Mouse (Mus musculus) midbrain, embryonic 14.5 days (tissue): ENCODE measurements around the gene Plagl2. TPM values are rescaled to one million over a fixed set of nuclear protein-coding genes. Genes with fewer than 3 reads are reported as not detected.

Experiments
- ATAC-seq: fragments of 200-750 bp; cut with Nextera tagmentation; 2 replicates; pipeline ENCODE4 v1.8.0; 2017; ENCODE audit warnings: moderate number of reproducible peaks, moderate library complexity; ENCODE audit not compliant: low FRiP score, low TSS enrichment
- DNase-seq: peaks from one replicate; pipeline ENCODE4 v3.0.0-alpha.2; 2015
- H3K27ac ChIP-seq: fragments of 300-500 bp; sonication (generic); replicated peaks from 2 replicates; pipeline ENCODE4 v1.5.1; 2014; ENCODE audit warnings: mild to moderate bottlenecking, low read depth, low read length, moderate library complexity
- H3K27me3 ChIP-seq: fragments of 300-500 bp; sonication (generic); 2 replicates; pipeline ENCODE4 v1.6.1; 2014; ENCODE audit warnings: low read length, control low read depth, mixed read lengths; ENCODE audit not compliant: control insufficient read depth, insufficient read depth
- H3K36me3 ChIP-seq: fragments of 300-500 bp; sonication (generic); 2 replicates; pipeline ENCODE4 v1.6.1; 2014; ENCODE audit warnings: low read length, control low read depth; ENCODE audit not compliant: control insufficient read depth, insufficient read depth
- H3K4me1 ChIP-seq: fragments of 300-500 bp; sonication (generic); 2 replicates; pipeline ENCODE4 v1.6.1; 2014; ENCODE audit warnings: mild to moderate bottlenecking, antibody characterized with exemption, low read length, control low read depth; ENCODE audit not compliant: control insufficient read depth, insufficient read depth
- H3K4me2 ChIP-seq: fragments of 300-500 bp; sonication (generic); 2 replicates; pipeline ENCODE4 v1.6.1; 2014; ENCODE audit warnings: mild to moderate bottlenecking, low read length, moderate library complexity
- H3K4me3 ChIP-seq: fragments of 300-500 bp; sonication (generic); replicated peaks from 2 replicates; pipeline ENCODE4 v1.5.1; 2014; ENCODE audit warnings: low read depth, low read length
- H3K9ac ChIP-seq: fragments of 300-500 bp; sonication (generic); replicated peaks from 2 replicates; pipeline ENCODE4 v1.6.1; 2014; ENCODE audit warnings: mild to moderate bottlenecking, low read length, moderate library complexity
- H3K9me3 ChIP-seq: fragments of 300-500 bp; sonication (generic); 2 replicates; pipeline ENCODE4 v1.6.1; 2016; ENCODE audit warnings: low read length, control low read depth, mixed read lengths; ENCODE audit not compliant: control insufficient read depth
- WGBS: fragments of 180-500 bp; shearing (Covaris S2); extraction: QIAGEN DNeasy Blood & Tissue Kit; methylation state at CpG from one replicate; pipeline ENCODE4 v1.1.7; 2014; 5-methylcytosine and 5-hydroxymethylcytosine counted together
- polyA plus RNA-seq: library from polyadenylated mRNA; unstranded; fragments of >200 nt; fragmentation: Nextera tagmentation; extraction: Ambion mirVana; gene quantifications from 2 replicates; pipeline ENCODE4 v1.2.1, GENCODE M21; 2014

Gene Plagl2
- polyA plus RNA-seq, 1 experiment from 2014 or later = 11.5 TPM

DNA sequence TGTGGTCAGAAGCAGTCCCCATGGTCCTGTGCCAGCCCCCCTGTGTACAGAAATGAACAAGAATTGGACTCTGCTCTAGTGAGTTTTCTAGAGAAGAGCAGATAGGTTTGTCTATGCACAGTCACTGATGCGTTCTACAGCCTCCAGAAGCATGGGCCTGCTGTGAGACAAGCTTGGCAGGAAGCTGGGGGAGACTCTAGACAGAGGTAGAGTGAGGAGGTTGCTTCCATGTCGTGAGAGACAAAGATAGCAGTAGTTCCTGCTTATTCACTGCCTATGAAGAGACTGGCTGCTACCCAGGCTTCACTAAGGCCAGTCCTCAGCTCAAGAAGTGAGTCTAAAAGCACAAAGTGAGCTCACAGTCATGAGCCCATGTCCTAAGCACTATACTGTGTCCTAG is 50.0 kb downstream of the Plagl2 start:
- 85% methylated on average over 2 of the region's 2 CpGs for WGBS
- Histone ChIP-seq H3K4me1 (no peaks in the 10 kb centered on the region), H3K27me3 (no peaks in the 10 kb centered on the region), H3K4me3 (no peak overlapping the region), H3K27ac (no peak overlapping the region), H3K9me3 (no peaks in the 10 kb centered on the region), H3K9ac (no peak overlapping the region), H3K4me2 (no peak overlapping the region), H3K36me3 (peaks cover 90% of the 10 kb centered on the region)
- no peak for ATAC-seq
- DNase-seq = no peak

DNA sequence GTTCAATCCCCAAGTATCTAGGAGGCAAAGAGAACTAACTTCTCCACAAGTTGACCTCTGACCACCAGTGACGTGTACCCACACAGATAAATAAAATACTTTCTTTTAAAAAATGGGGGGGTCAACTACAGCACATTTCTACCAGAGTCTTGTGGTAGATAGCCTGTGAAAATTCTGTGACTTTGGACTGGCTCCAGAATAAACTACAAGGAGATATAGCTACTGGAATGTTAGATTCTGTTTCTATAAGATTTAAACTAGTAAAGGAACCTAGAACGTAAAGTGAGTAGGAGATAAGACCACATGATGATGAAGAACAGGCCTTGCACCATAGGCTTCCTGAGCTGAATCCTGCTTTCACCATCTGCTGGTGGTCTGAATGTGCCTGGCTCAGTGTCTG is 53.4 kb downstream of the Plagl2 start:
- H3K9me3 ChIP-seq = no peaks in the 10 kb centered on the region
- H3K27ac ChIP-seq = no peak overlapping the region
- DNase-seq (no peak), ATAC-seq (no peak)
- no peak overlapping the region for H3K4me2 ChIP-seq
- 90% methylated on average over 2 of the region's 2 CpGs for WGBS
- no peaks in the 10 kb centered on the region for H3K27me3 ChIP-seq
- H3K9ac ChIP-seq = no peak overlapping the region
- H3K36me3 ChIP-seq = peaks cover 97% of the 10 kb centered on the region
- no peaks in the 10 kb centered on the region for H3K4me1 ChIP-seq
- H3K4me3 ChIP-seq = no peak overlapping the region

DNA sequence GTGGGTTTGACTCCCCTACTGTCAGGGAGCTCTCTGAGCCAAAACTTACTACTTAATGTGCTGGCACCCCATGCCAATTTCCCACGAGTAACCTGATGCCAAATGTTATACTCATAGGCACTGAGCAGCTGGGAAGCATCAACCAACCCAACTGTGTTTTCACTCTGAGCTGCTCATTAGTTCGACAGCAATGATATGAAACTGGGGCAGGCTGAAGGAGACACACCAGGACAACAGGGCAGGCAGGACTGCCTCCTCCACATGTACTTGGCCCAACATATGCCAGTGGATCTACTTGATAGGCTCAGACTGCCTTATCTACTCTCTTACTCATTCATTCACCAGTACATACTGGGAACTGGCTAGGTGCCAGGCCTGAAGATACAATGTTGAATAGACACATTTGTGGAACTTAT is 55.0 kb downstream of the Plagl2 start:
- Histone ChIP-seq H3K27ac (no peak overlapping the region), H3K36me3 (peaks cover 97% of the 10 kb centered on the region), H3K9me3 (no peaks in the 10 kb centered on the region), H3K4me2 (no peak overlapping the region), H3K9ac (no peak overlapping the region), H3K27me3 (no peaks in the 10 kb centered on the region), H3K4me1 (no peaks in the 10 kb centered on the region), H3K4me3 (no peak overlapping the region)
- 85% methylated on average over 2 of the region's 2 CpGs for WGBS
- no peak for ATAC-seq
- DNase-seq = no peak

DNA sequence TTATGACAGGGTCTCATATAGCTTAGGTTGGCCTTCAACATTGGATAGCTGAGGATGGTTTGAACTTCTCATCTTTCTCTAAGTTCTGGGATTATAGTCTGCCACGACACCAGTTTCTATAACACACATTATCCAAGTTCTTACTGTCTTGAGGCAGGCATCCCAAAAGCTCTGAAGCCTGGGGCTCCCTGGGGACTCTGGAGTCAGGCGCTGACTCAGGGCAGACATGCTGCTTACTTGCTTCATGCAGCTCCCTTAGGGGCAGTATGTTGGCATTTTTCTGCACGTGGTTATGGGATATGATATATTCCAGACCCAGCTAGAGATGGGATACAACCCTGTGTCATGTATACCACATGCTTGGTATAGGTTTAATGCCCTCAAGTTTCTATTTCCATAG is 61.3 kb downstream of the Plagl2 start:
- Histone ChIP-seq H3K4me1 (no peaks in the 10 kb centered on the region), H3K4me3 (no peak overlapping the region), H3K36me3 (peaks cover 59% of the 10 kb centered on the region), H3K27ac (no peak overlapping the region), H3K9ac (no peak overlapping the region), H3K27me3 (no peaks in the 10 kb centered on the region), H3K4me2 (no peak overlapping the region), H3K9me3 (no peaks in the 10 kb centered on the region)
- DNase-seq (no peak), ATAC-seq (no peak)
- WGBS = 90% methylated on average over 3 of the region's 3 CpGs

GRCm38 (mm10) chr2:153179126-153179860 is 61.9 kb downstream of the Plagl2 start:
- DNase-seq = no peak
- no peaks in the 10 kb centered on the region for H3K9me3 ChIP-seq
- 88% methylated on average over 10 of the region's 10 CpGs for WGBS
- no peak overlapping the region for H3K27ac ChIP-seq
- H3K4me3 ChIP-seq = no peak overlapping the region
- H3K27me3 ChIP-seq = no peaks in the 10 kb centered on the region
- H3K4me1 ChIP-seq = no peaks in the 10 kb centered on the region
- peaks cover 52% of the 10 kb centered on the region for H3K36me3 ChIP-seq
- H3K4me2 ChIP-seq = no peak overlapping the region
- H3K9ac ChIP-seq = no peak overlapping the region
- no peak for ATAC-seq

Other genes starting within 250 kb of the Plagl2 start
- gene Pdrg1, start 226.0 kb downstream of the Plagl2 start, polyA plus RNA-seq = 117 and 177 TPM in 2 replicates
- gene Xkr7, start 209.6 kb downstream of the Plagl2 start, polyA plus RNA-seq = 1.0 and 2.1 TPM in 2 replicates
- gene Ccm2l, start 175.5 kb downstream of the Plagl2 start, polyA plus RNA-seq = 1.5 and 2.0 TPM in 2 replicates
- 1.4 and 2.3 TPM in 2 replicates for gene Hck, start 133.0 kb downstream of the Plagl2 start, polyA plus RNA-seq
- 80.1 and 89.8 TPM in 2 replicates for gene Tm9sf4, start 80.1 kb downstream of the Plagl2 start, polyA plus RNA-seq
- gene Tspyl3, start 16.0 kb downstream of the Plagl2 start, polyA plus RNA-seq = 30.2 and 37.5 TPM in 2 replicates
- 5.6 and 6.0 TPM in 2 replicates for gene Pofut1, start 107 bp upstream of the Plagl2 start, polyA plus RNA-seq
- gene Kif3b, start 50.0 kb upstream of the Plagl2 start, polyA plus RNA-seq = 17.0 and 18.6 TPM in 2 replicates
- 13.4 and 17.1 TPM in 2 replicates for gene Asxl1, start 104.4 kb upstream of the Plagl2 start, polyA plus RNA-seq